ENCODE assay signal across 10 mouse cellular contexts in the genomic region with DNA sequence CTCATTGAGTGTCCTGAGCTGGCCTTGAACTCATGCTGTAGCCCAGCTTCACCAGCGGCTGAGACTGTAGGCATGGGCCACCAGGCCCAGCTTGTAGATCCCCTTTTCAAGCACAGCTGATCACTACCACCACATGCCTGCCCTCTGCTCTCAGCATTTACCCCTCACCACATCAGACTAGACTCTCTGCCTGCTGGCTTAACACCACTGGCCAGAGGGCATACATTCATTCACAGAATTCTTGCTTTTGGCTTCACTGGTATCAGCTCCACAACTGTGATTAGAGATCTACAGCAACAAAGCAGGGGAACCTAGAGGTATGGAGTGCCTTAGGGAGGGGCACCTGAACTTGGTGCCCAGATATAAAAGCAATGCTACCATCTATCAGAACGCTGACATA. TPM values are rescaled to one million over a fixed set of nuclear protein-coding genes. Genes with fewer than 3 reads are reported as not detected.
A peak's percentile ranks its signal among the peaks of the same experiment; 100 is the strongest.
DNase-seq lines count a peak whose midpoint lies in the region; ATAC-seq and TF ChIP-seq lines count a peak whose summit lies in the region.
"Had no signal": no experiment of that assay in that cellular context is flagged by ENCODE, and none has a peak within 500 bp of the region (broad histone marks: within the 10 kb centered on the region; RNA-seq: fewer than 3 reads in every experiment).

No protein-coding gene starts in this region.

- H3K4me2 ChIP-seq in lung, embryonic 16.5 days (ENCODE audit: low read depth, low read length), result peak overlapping the region; percentile 63
- peak overlapping the region; percentile 54 for H3K4me2 ChIP-seq in limb, embryonic 12.5 days

- no peak overlapping the region for H3K27ac ChIP-seq in lung, embryonic 16.5 days (ENCODE audit: low read length)
- H3K27ac ChIP-seq in limb, embryonic 12.5 days, result no peak overlapping the region
- H3K27ac ChIP-seq in small intestine, adult 2 months (ENCODE audit: insufficient read depth, low read depth, low read length), result peak overlapping the region; percentile 46
- no peak overlapping the region for H3K27ac ChIP-seq in cerebellum, adult 2 months (ENCODE audit: insufficient read depth, low read length)

- no peaks in the 10 kb centered on the region for H3K27me3 ChIP-seq in lung, embryonic 16.5 days (ENCODE audit: control insufficient read depth, insufficient read depth, low read depth, low read length)
- no peaks in the 10 kb centered on the region for H3K27me3 ChIP-seq in limb, embryonic 12.5 days
- no peaks in the 10 kb centered on the region for H3K27me3 ChIP-seq in small intestine, adult 2 months (ENCODE audit: control insufficient read depth, insufficient read depth, low read length)
- no peaks in the 10 kb centered on the region for H3K27me3 ChIP-seq in cerebellum, adult 2 months (ENCODE audit: control insufficient read depth, insufficient read depth, low read length)

- 91% methylated on average over 2 of the region's 2 CpGs for WGBS in lung, embryonic 16.5 days
- WGBS in limb, embryonic 12.5 days, result 98% methylated on average over 2 of the region's 2 CpGs
- 91% methylated on average over 2 of the region's 2 CpGs for WGBS in small intestine, adult 2 months
- 96% methylated on average over 2 of the region's 2 CpGs for WGBS in cerebellum, adult 2 months

- TF ChIP-seq POLR2A in small intestine, adult 2 months (IDR thresholded peaks at IDR 0.05; ENCODE audit: low read depth, low read length), result no peak
- no peak for TF ChIP-seq POLR2A in cerebellum, adult 2 months (IDR thresholded peaks at IDR 0.05; ENCODE audit: borderline replicate concordance, insufficient read depth, low read length)

- no peak for ATAC-seq in CD4-positive, CD25-positive, alpha-beta regulatory T cell, adult 4 months
- ATAC-seq in lung, embryonic 16.5 days (ENCODE audit: low read depth), result no peak
- ATAC-seq in limb, embryonic 12.5 days (ENCODE audit: insufficient number of reproducible peaks, insufficient read depth, low FRiP score, low TSS enrichment, low read depth), result no peak
- no peak for ATAC-seq in erythroid progenitor cell, adult 5-6 weeks (replicated peaks; ENCODE audit: low FRiP score, poor library complexity, severe bottlenecking)

- no peaks in the 10 kb centered on the region for H3K9me3 ChIP-seq in lung, embryonic 16.5 days (ENCODE audit: control insufficient read depth, low read length)
- no peaks in the 10 kb centered on the region for H3K9me3 ChIP-seq in limb, embryonic 12.5 days

- H3K9ac ChIP-seq in lung, embryonic 16.5 days (ENCODE audit: low read length), result no peak overlapping the region
- H3K9ac ChIP-seq in limb, embryonic 12.5 days (replicated peaks), result peak overlapping the region; percentile 62; the same call in 1 of the 2 replicates

- H3K4me1 ChIP-seq in lung, embryonic 16.5 days (replicated peaks; ENCODE audit: control insufficient read depth, insufficient read depth, low read length), result peaks cover 7% of the 10 kb centered on the region
- peaks cover 20% of the 10 kb centered on the region for H3K4me1 ChIP-seq in limb, embryonic 12.5 days (replicated peaks)
- peaks cover 12% of the 10 kb centered on the region; the same call in 1 of the 2 replicates for H3K4me1 ChIP-seq in small intestine, adult 2 months (ENCODE audit: control insufficient read depth, insufficient read depth, insufficient read length, low read length)
- peaks cover 4% of the 10 kb centered on the region; the same call in 1 of the 2 replicates for H3K4me1 ChIP-seq in cerebellum, adult 2 months (ENCODE audit: control insufficient read depth, insufficient read depth, low read length)

- DNase-seq in CD4-positive, CD25-positive, alpha-beta regulatory T cell, adult 2 months (ENCODE audit: low read depth, low spot score), result peak; percentile 52
- DNase-seq in lung, postnatal 25 days (ENCODE audit: low spot score), result no peak
- no peak for DNase-seq in cerebellum, adult 2 months

- H3K36me3 ChIP-seq in lung, embryonic 16.5 days (ENCODE audit: control insufficient read depth, insufficient read depth, low read length), result peaks cover 9% of the 10 kb centered on the region
- peaks cover 34% of the 10 kb centered on the region for H3K36me3 ChIP-seq in limb, embryonic 12.5 days
- peaks cover 18% of the 10 kb centered on the region; the same call in 1 of the 2 replicates for H3K36me3 ChIP-seq in small intestine, adult 2 months (ENCODE audit: control insufficient read depth, insufficient read depth, low read length)

- TF ChIP-seq CTCF in small intestine, adult 2 months (IDR thresholded peaks at IDR 0.05; ENCODE audit: extremely low read depth, insufficient read length, insufficient replicate concordance, low read depth, low read length), result no peak
- TF ChIP-seq CTCF in cerebellum, adult 2 months (IDR thresholded peaks at IDR 0.05; ENCODE audit: borderline replicate concordance, insufficient read depth, low read depth, low read length), result no peak

- H3K4me3 ChIP-seq in lung, embryonic 16.5 days (ENCODE audit: low read length), result peak overlapping the region; percentile 53
- H3K4me3 ChIP-seq in limb, embryonic 12.5 days (replicated peaks), result peak overlapping the region; percentile 47
- no peak overlapping the region for H3K4me3 ChIP-seq in small intestine, adult 2 months (ENCODE audit: low read depth, low read length)
- no peak overlapping the region for H3K4me3 ChIP-seq in cerebellum, adult 2 months (replicated peaks; ENCODE audit: insufficient read depth, low read depth, low read length)

RNA-seq across cellular contexts. Expression of gene Aip, which starts 5.2 kb away (rescaled TPM):
- polyA plus RNA-seq in CD4-positive, CD25-positive, alpha-beta regulatory T cell, adult 4 months (2017; shearing (Covaris generic)), result 100 to 1,000 TPM; 179 to 208 TPM
- polyA plus RNA-seq in lung, embryonic 16.5 days (2015; fragmentation: Nextera tagmentation; extraction: Ambion mirVana), result 102 TPM in 2 replicates
- 86.5 and 87.5 TPM in 2 replicates for polyA plus RNA-seq in limb, embryonic 12.5 days (2016; fragmentation: Nextera tagmentation; extraction: Ambion mirVana)
- 41.3 and 59.8 TPM in 2 replicates for polyA plus RNA-seq in small intestine, adult 2 months (2012; rRNA removed)
- 207 and 209 TPM in 2 replicates for polyA plus RNA-seq in cerebellum, adult 2 months (2012; rRNA removed)
- total RNA-seq in erythroid progenitor cell, adult 5-6 weeks (2015; ENCODE audit: low replicate concordance), result 33.5 and 72.1 TPM in 2 replicates
- 41.2 and 41.8 TPM in 2 replicates for total RNA-seq in erythroid progenitor cell, adult 5-6 weeks (2017; ENCODE audit: low replicate concordance)

RNA-seq across cellular contexts. Expression of gene Gpr152, which starts 19.1 kb away (rescaled TPM):
- under 1 TPM in 1 of 2 experiments, not detected in 1; 0.29 TPM for polyA plus RNA-seq in CD4-positive, CD25-positive, alpha-beta regulatory T cell, adult 4 months (2017; shearing (Covaris generic))
- polyA plus RNA-seq in lung, embryonic 16.5 days (2015; fragmentation: Nextera tagmentation; extraction: Ambion mirVana), result not detected in 2 replicates
- not detected in 2 replicates for polyA plus RNA-seq in limb, embryonic 12.5 days (2016; fragmentation: Nextera tagmentation; extraction: Ambion mirVana)
- polyA plus RNA-seq in small intestine, adult 2 months (2012; rRNA removed), result 0.06 TPM in 1 of 2 replicates, not detected in the other
- polyA plus RNA-seq in cerebellum, adult 2 months (2012; rRNA removed), result 0.11 and 0.13 TPM in 2 replicates
- total RNA-seq in erythroid progenitor cell, adult 5-6 weeks (2015; ENCODE audit: low replicate concordance), result 1.1 TPM in 1 of 2 replicates, not detected in the other
- not detected in 2 replicates for total RNA-seq in erythroid progenitor cell, adult 5-6 weeks (2017; ENCODE audit: low replicate concordance)
- total RNA-seq: granulocyte monocyte progenitor cell, adult 5-6 weeks; monocyte, adult 5-6 weeks had no signal

RNA-seq across cellular contexts. Expression of gene Pitpnm1, which starts 20.7 kb away (rescaled TPM):
- polyA plus RNA-seq in CD4-positive, CD25-positive, alpha-beta regulatory T cell, adult 4 months (2017; shearing (Covaris generic)), result 100 to 1,000 TPM in 1 of 2 experiments, 10 to 100 TPM in 1; 98.7 to 113 TPM
- 12.6 and 14.4 TPM in 2 replicates for polyA plus RNA-seq in lung, embryonic 16.5 days (2015; fragmentation: Nextera tagmentation; extraction: Ambion mirVana)
- polyA plus RNA-seq in limb, embryonic 12.5 days (2016; fragmentation: Nextera tagmentation; extraction: Ambion mirVana), result 11.6 and 13.0 TPM in 2 replicates
- 108 and 197 TPM in 2 replicates for polyA plus RNA-seq in small intestine, adult 2 months (2012; rRNA removed)
- 568 and 602 TPM in 2 replicates for polyA plus RNA-seq in cerebellum, adult 2 months (2012; rRNA removed)
- total RNA-seq in erythroid progenitor cell, adult 5-6 weeks (2015; ENCODE audit: low replicate concordance), result 56.6 and 67.1 TPM in 2 replicates
- total RNA-seq in erythroid progenitor cell, adult 5-6 weeks (2017; ENCODE audit: low replicate concordance), result 33.9 and 60.9 TPM in 2 replicates

RNA-seq across cellular contexts. Expression of gene Cabp4, which starts 23.3 kb away (rescaled TPM):
- under 1 TPM; 0.79 to 0.92 TPM for polyA plus RNA-seq in CD4-positive, CD25-positive, alpha-beta regulatory T cell, adult 4 months (2017; shearing (Covaris generic))
- polyA plus RNA-seq in lung, embryonic 16.5 days (2015; fragmentation: Nextera tagmentation; extraction: Ambion mirVana), result 0.16 TPM in 1 of 2 replicates, not detected in the other
- polyA plus RNA-seq in limb, embryonic 12.5 days (2016; fragmentation: Nextera tagmentation; extraction: Ambion mirVana), result 0.12 and 0.14 TPM in 2 replicates
- polyA plus RNA-seq in small intestine, adult 2 months (2012; rRNA removed), result 0.25 and 0.42 TPM in 2 replicates
- polyA plus RNA-seq in cerebellum, adult 2 months (2012; rRNA removed), result 0.06 and 0.16 TPM in 2 replicates
- total RNA-seq in erythroid progenitor cell, adult 5-6 weeks (2015; ENCODE audit: low replicate concordance), result not detected in 2 replicates
- not detected in 2 replicates for total RNA-seq in erythroid progenitor cell, adult 5-6 weeks (2017; ENCODE audit: low replicate concordance)
- total RNA-seq: granulocyte monocyte progenitor cell, adult 5-6 weeks; monocyte, adult 5-6 weeks had no signal

RNA-seq across cellular contexts. Expression of gene Cdk2ap2, which starts 23.5 kb away (rescaled TPM):
- polyA plus RNA-seq in CD4-positive, CD25-positive, alpha-beta regulatory T cell, adult 4 months (2017; shearing (Covaris generic)), result 100 to 1,000 TPM; 328 to 403 TPM
- 111 and 128 TPM in 2 replicates for polyA plus RNA-seq in lung, embryonic 16.5 days (2015; fragmentation: Nextera tagmentation; extraction: Ambion mirVana)
- polyA plus RNA-seq in limb, embryonic 12.5 days (2016; fragmentation: Nextera tagmentation; extraction: Ambion mirVana), result 66.9 and 67.1 TPM in 2 replicates
- polyA plus RNA-seq in small intestine, adult 2 months (2012; rRNA removed), result 186 and 366 TPM in 2 replicates
- 88.7 and 97.0 TPM in 2 replicates for polyA plus RNA-seq in cerebellum, adult 2 months (2012; rRNA removed)
- total RNA-seq in erythroid progenitor cell, adult 5-6 weeks (2015; ENCODE audit: low replicate concordance), result 118 and 124 TPM in 2 replicates
- 17.9 and 36.3 TPM in 2 replicates for total RNA-seq in erythroid progenitor cell, adult 5-6 weeks (2017; ENCODE audit: low replicate concordance)

Comparison
In these comparisons a context has a peak if more than half of its experiments do, and no peak if none do; other contexts are left out.
1. H3K4me3 ChIP-seq: peak in lung, embryonic 16.5 days (single experiment) and limb, embryonic 12.5 days (single experiment); none in small intestine, adult 2 months (single experiment) and cerebellum, adult 2 months (single experiment).